8 mouse cellular contexts compared by ENCODE assay signal in the genomic region with DNA sequence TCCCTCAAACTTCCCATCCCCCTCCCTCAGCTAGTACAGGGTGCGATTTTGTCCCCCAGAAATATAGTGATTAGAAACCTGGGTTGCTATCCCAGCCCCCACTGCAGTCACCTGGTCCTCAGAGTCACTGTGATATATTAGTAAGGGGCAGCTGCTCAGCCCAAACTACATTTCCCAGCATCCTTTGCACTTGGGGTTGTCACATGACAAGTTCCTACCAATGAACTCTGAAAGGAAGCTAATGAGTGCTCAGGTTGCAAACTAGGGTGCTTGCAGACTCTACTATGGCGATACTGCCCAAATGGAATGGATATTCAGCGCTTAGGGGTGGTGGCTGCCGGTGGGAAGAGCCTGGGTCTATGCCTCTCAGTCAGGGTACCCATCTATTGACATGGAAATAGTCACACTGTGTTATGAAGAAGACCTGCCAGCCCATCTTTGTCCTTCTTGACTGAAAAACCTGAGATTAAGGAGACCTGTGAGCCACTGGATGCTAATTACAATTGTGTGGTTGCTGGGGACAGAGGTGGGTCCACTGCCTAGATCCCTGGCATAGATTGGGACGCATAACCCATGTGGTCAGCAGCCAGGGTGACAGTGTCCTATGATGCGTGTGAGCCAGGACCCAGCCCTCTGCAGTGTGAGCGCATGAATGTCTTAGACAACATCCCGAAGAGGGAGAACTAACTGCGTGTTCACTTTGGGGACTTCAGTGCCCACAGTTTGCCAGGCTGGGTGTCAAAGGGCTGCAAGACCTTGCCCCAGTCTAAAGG. TPM values are rescaled to one million over a fixed set of nuclear protein-coding genes. Genes with fewer than 3 reads are reported as not detected.
A peak's percentile ranks its signal among the peaks of the same experiment; 100 is the strongest.
DNase-seq lines count a peak whose midpoint lies in the region; ATAC-seq lines count a peak whose summit lies in the region.

No protein-coding gene starts in this region.

- H3K27me3 ChIP-seq in hindbrain, embryonic 12.5 days: no peaks in the 10 kb centered on the region
- H3K27me3 ChIP-seq in liver, embryonic 13.5 days: peaks cover 41% of the 10 kb centered on the region
- no peaks in the 10 kb centered on the region for H3K27me3 ChIP-seq in neural tube, embryonic 13.5 days

- peaks cover 22% of the 10 kb centered on the region for H3K4me1 ChIP-seq in hindbrain, embryonic 12.5 days
- H3K4me1 ChIP-seq in liver, embryonic 13.5 days (replicated peaks): peaks cover 13% of the 10 kb centered on the region
- peaks cover 18% of the 10 kb centered on the region for H3K4me1 ChIP-seq in neural tube, embryonic 13.5 days (replicated peaks)

- WGBS in hindbrain, embryonic 12.5 days: 50% methylated on average over 9 of the region's 9 CpGs
- WGBS in liver, embryonic 13.5 days (ENCODE audit: insufficient replicate concordance): 45% methylated on average over 9 of the region's 9 CpGs
- WGBS in neural tube, embryonic 13.5 days: 52% methylated on average over 9 of the region's 9 CpGs

- DNase-seq in kidney, adult 9 months: peak; percentile 70
- no peak for DNase-seq in kidney, adult 11 months
- DNase-seq in cerebellum, postnatal 14 days: peak; percentile 70
- DNase-seq in liver, embryonic 13.5 days: no peak
- no peak for DNase-seq in left cerebral cortex, adult 8-10 months (ENCODE audit: low spot score in 2 of 2)
- DNase-seq in gastrocnemius, adult 8-10 months (ENCODE audit: low spot score in 2 of 2): no peak

- no peaks in the 10 kb centered on the region for H3K9me3 ChIP-seq in hindbrain, embryonic 12.5 days (replicated peaks)
- no peaks in the 10 kb centered on the region for H3K9me3 ChIP-seq in liver, embryonic 13.5 days (replicated peaks)
- no peaks in the 10 kb centered on the region for H3K9me3 ChIP-seq in neural tube, embryonic 13.5 days

- H3K9ac ChIP-seq in hindbrain, embryonic 12.5 days: no peak overlapping the region
- no peak overlapping the region for H3K9ac ChIP-seq in liver, embryonic 13.5 days
- H3K9ac ChIP-seq in neural tube, embryonic 13.5 days: no peak overlapping the region

- H3K36me3 ChIP-seq in hindbrain, embryonic 12.5 days: no peaks in the 10 kb centered on the region
- H3K36me3 ChIP-seq in liver, embryonic 13.5 days: no peaks in the 10 kb centered on the region
- no peaks in the 10 kb centered on the region for H3K36me3 ChIP-seq in neural tube, embryonic 13.5 days

- H3K4me3 ChIP-seq in hindbrain, embryonic 12.5 days: peak overlapping the region; percentile 6; the same call in 1 of the 2 replicates
- H3K4me3 ChIP-seq in liver, embryonic 13.5 days (replicated peaks): no peak overlapping the region
- 0 out of 2 replicates have a peak overlapping the region, but pooled peaks have one; percentile 9 for H3K4me3 ChIP-seq in neural tube, embryonic 13.5 days

- peak; percentile 61 for ATAC-seq in hindbrain, embryonic 12.5 days (ENCODE audit: low FRiP score)
- ATAC-seq in liver, embryonic 13.5 days (ENCODE audit: low read depth): peak; percentile 37; the same call in 1 of the 2 replicates
- peak; percentile 70 for ATAC-seq in neural tube, embryonic 13.5 days (ENCODE audit: low read depth)

- H3K27ac ChIP-seq in hindbrain, embryonic 12.5 days: no peak overlapping the region
- no peak overlapping the region for H3K27ac ChIP-seq in liver, embryonic 13.5 days
- H3K27ac ChIP-seq in neural tube, embryonic 13.5 days (replicated peaks): no peak overlapping the region

- peak overlapping the region; percentile 45 for H3K4me2 ChIP-seq in hindbrain, embryonic 12.5 days (replicated peaks)
- H3K4me2 ChIP-seq in liver, embryonic 13.5 days: 0 out of 2 replicates have a peak overlapping the region, but pooled peaks have one; percentile 18
- H3K4me2 ChIP-seq in neural tube, embryonic 13.5 days: peak overlapping the region; percentile 47

RNA-seq across cellular contexts. Expression of gene Alpl, which starts 56.8 kb away (rescaled TPM):
- polyA plus RNA-seq in hindbrain, embryonic 12.5 days (2016; fragmentation: Nextera tagmentation; extraction: Ambion mirVana): 13.6 and 15.9 TPM in 2 replicates
- 6.3 and 8.2 TPM in 2 replicates for polyA plus RNA-seq in liver, embryonic 13.5 days (2015; fragmentation: Nextera tagmentation; extraction: Ambion mirVana)
- 7.1 and 7.7 TPM in 2 replicates for polyA plus RNA-seq in neural tube, embryonic 13.5 days (2015; fragmentation: Nextera tagmentation; extraction: Ambion mirVana)
- total RNA-seq in left cerebral cortex, adult 8-10 months (2022): 10 to 100 TPM in 3 of 4 experiments, 1 to 10 TPM in 1; 7.6 to 12.8 (median 11.6) TPM
- total RNA-seq in gastrocnemius, adult 8-10 months (2022): 10 to 100 TPM in 2 of 4 experiments, 1 to 10 TPM in 2; 6.9 to 16.3 (median 10.2) TPM

Comparison
In these comparisons a context has a peak if more than half of its experiments do, and no peak if none do; other contexts are left out.
1. DNase-seq: peak in kidney, adult 9 months (single experiment) and cerebellum, postnatal 14 days (2 of 2); none in kidney, adult 11 months (single experiment), liver, embryonic 13.5 days (single experiment), left cerebral cortex, adult 8-10 months (0 of 2) and gastrocnemius, adult 8-10 months (0 of 2).
2. Peak in every context shown above with its lines, with median percentiles within 50 percentile points of each other: ATAC-seq and H3K4me2 ChIP-seq.